Mouse (Mus musculus): ENCODE results near the gene Pbx1.

The Pbx1 gene

DNA sequence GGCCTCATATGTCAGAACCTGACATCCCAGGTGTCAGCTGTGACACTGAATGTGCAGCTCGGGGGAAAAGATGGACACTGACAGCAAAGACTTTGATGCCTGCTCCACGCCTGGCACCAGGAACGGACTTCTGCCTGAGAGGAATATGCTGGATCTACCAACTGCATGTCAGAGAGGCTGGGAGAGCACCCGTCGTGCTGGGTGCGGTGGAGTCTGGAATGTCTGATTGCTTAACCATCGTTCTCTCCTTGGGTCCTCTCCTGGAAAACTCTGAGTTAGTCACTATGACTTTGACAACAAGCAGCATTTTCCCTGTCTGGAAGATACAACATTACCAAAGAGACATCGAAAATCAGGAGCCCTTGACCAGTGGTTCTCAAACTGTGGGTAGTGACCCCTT lies 322.3 kb downstream of the Pbx1 start:
- in situ Hi-C loops (cut with MboI; ENCODE audit: unreplicated experiment in 2 of 2), result no loop called here

GRCm38 (mm10) chr1:168103821-168104220 lies 328.2 kb downstream of the Pbx1 start:
- in situ Hi-C loops (cut with MboI; ENCODE audit: unreplicated experiment in 2 of 2), result no loop called here

- in situ Hi-C loops (cut with MboI; ENCODE audit: unreplicated experiment in 2 of 2), result no loop called here
These were observed 330.6 kb downstream of the Pbx1 start for GRCm38 (mm10) chr1:168101514-168101913.

GRCm38 (mm10) chr1:168098806-168099205 lies 333.3 kb downstream of the Pbx1 start:
- in situ Hi-C loops (cut with MboI; ENCODE audit: unreplicated experiment in 2 of 2), result no loop called here

DNA sequence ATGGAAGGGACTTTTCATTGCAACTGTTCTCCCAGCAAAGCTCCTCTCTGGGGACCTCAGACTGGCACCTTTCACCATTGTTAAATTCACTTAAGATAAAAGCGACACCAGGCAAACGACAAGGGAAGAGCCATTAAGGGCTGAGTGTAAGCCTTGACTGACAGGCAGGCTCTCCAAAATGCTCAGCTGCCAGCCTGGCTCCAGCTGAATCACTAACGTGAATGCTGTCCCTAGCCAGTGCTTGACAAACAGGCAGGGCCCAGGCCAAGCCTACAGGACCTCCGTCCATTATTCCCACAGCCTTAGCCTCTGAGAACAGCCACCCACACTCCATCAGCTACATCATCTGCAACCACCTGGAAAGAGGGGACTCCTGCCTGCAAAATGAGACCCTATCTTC lies 337.4 kb downstream of the Pbx1 start:
- in situ Hi-C loops (cut with MboI; ENCODE audit: unreplicated experiment in 2 of 2), result no loop called here

DNA sequence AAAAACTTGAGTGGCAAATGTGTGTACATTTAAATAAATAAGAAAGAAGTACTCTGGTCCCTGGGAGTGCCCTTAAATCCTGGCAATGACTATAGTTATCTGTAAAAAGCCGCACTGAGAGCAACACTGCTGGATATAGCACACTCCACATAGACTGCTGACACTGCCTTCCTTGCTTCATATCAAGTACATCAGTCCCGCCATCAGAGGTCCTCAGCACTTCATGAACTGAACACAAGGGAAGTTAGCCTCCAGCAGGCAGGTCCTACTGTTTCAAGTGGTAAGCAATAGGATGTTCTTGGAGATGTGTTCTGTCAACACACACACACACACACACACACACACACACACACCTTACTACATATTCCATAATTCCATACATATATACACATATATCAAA lies 339.0 kb downstream of the Pbx1 start:
- in situ Hi-C loops (cut with MboI; ENCODE audit: unreplicated experiment in 2 of 2), result no loop called here

DNA sequence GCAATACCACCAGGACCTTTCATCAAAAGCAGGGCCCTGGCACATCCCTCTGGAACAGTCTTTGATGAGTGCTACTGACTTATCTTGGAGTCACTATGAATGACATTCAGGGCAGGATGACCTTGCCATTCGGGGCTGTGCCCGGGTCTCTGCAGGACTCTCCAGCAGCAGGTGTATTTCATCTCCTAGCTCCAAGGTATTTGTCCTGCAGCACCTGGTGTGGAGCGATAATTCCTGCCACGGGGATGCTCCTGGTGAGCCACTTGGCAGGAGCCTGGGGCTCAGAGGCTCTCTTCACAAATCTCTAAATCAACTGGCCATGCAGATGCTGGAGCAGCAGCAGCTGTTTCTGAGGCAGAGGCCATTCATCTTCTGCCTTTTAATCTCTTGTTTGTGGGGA lies 340.4 kb downstream of the Pbx1 start:
- in situ Hi-C loops (cut with MboI; ENCODE audit: unreplicated experiment in 2 of 2), result no loop called here

GRCm38 (mm10) chr1:168088680-168089079 lies 343.4 kb downstream of the Pbx1 start:
- in situ Hi-C loops (cut with MboI; ENCODE audit: unreplicated experiment in 2 of 2), result no loop called here

DNA sequence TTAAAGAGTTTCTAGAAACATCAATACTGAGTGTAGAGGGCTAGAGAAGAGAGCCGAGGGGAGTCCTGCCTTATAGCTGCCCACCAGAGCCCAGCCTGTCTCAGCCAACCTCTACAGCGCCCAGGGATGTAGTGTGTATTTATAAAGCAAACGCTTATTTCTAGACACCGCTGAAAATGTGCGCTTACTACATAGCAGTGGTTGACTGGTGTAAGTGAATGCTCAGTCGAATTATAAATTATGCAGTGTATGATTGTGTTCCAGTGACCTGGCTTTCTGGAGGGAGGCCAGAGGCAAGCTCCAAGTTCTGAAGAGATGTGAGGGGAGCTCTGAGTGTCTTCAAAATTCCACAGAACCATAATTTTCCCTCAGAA lies 352.7 kb downstream of the Pbx1 start:
- in situ Hi-C loops (cut with MboI; ENCODE audit: unreplicated experiment in 2 of 2), result no loop called here

- in situ Hi-C loops (cut with MboI; ENCODE audit: unreplicated experiment in 2 of 2), result no loop called here
These were observed 353.2 kb downstream of the Pbx1 start for GRCm38 (mm10) chr1:168078746-168079393.

- in situ Hi-C loops (cut with MboI; ENCODE audit: unreplicated experiment in 2 of 2), result no loop called here
These were observed 360.1 kb downstream of the Pbx1 start for GRCm38 (mm10) chr1:168071974-168072373.

- in situ Hi-C loops (cut with MboI; ENCODE audit: unreplicated experiment in 2 of 2), result no loop called here
These were observed 361.7 kb downstream of the Pbx1 start for GRCm38 (mm10) chr1:168070273-168070910.

DNA sequence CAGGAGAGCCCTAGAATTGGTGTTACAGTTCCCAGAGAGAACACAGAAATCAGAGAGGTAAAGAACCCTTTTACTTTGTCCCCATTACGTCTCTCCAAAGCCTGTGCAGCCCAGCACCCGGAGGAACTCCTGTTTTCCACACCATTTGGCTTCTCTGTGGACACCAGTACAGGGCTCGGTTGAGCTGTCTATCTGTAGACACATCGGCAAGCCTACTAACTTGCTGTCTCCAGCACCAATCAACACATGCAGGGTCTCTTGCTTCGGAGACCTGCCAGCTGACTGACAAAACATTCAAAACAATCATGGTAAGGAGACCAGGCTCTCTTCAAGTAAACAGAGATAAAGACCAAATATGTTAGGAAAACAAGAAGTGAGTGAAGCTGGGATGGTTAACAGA lies 362.3 kb downstream of the Pbx1 start:
- in situ Hi-C loops (cut with MboI; ENCODE audit: unreplicated experiment in 2 of 2), result no loop called here

Data from v-Abl transformed pro-B cells (cell line).